Mouse (Mus musculus) liver, embryonic 11.5 days (tissue): ENCODE measurements around the gene Ankrd22. TPM values are rescaled to one million over a fixed set of nuclear protein-coding genes. Genes with fewer than 3 reads are reported as not detected.

Experiments used
- ATAC-seq: fragments of 200-750 bp; cut with Nextera tagmentation; replicated peaks from 2 replicates; pipeline ENCODE4 v1.8.0; 2017; ENCODE audit warnings: moderate number of reproducible peaks, mild to moderate bottlenecking, moderate TSS enrichment, moderate library complexity; ENCODE audit not compliant: low FRiP score
- DNase-seq: peaks from one replicate; pipeline ENCODE4 v3.0.0-alpha.2; 2017; ENCODE audit warnings: low spot score
- H3K27ac ChIP-seq: fragments of 300-500 bp; sonication (generic); 2 replicates; pipeline ENCODE4 v1.5.1; 2014; ENCODE audit warnings: mild to moderate bottlenecking, low read depth, low read length, control low read depth
- H3K27me3 ChIP-seq: fragments of 300-500 bp; sonication (generic); replicated peaks from 2 replicates; pipeline ENCODE4 v1.6.1; 2014; ENCODE audit warnings: low read length, mixed read lengths; ENCODE audit not compliant: control insufficient read depth, insufficient read depth
- H3K36me3 ChIP-seq: fragments of 300-500 bp; sonication (generic); 2 replicates; pipeline ENCODE4 v1.6.1; 2014; ENCODE audit warnings: mild to moderate bottlenecking, low read length, moderate library complexity, mixed read lengths; ENCODE audit not compliant: control insufficient read depth, insufficient read depth
- H3K4me1 ChIP-seq: fragments of 300-500 bp; sonication (generic); replicated peaks from 2 replicates; pipeline ENCODE4 v1.6.1; 2014; ENCODE audit warnings: low read length, mixed read lengths; ENCODE audit not compliant: control insufficient read depth, insufficient read depth
- H3K4me2 ChIP-seq: fragments of 300-500 bp; sonication (generic); 2 replicates; pipeline ENCODE4 v1.6.1; 2014; ENCODE audit warnings: mild to moderate bottlenecking, control low read depth, moderate library complexity
- H3K4me3 ChIP-seq: fragments of 300-500 bp; sonication (generic); 2 replicates; pipeline ENCODE4 v1.5.1; 2014; ENCODE audit warnings: low read depth, low read length, control low read depth
- H3K9ac ChIP-seq: fragments of 300-500 bp; sonication (generic); 2 replicates; pipeline ENCODE4 v1.6.1; 2014; ENCODE audit warnings: low read depth, low read length, control low read depth
- H3K9me3 ChIP-seq: fragments of 300-500 bp; sonication (generic); 2 replicates; pipeline ENCODE4 v1.6.1; 2016; ENCODE audit warnings: low read length, inconsistent platforms, mixed read lengths; ENCODE audit not compliant: control insufficient read depth
- WGBS: fragments of 180-500 bp; shearing (Covaris S2); extraction: QIAGEN DNeasy Blood & Tissue Kit; methylation state at CpG from one replicate; pipeline ENCODE4 v1.1.7; 2014; 5-methylcytosine and 5-hydroxymethylcytosine counted together
- polyA plus RNA-seq: library from polyadenylated mRNA; unstranded; fragments of >200 nt; fragmentation: Nextera tagmentation; extraction: Ambion mirVana; gene quantifications from 2 replicates; pipeline ENCODE4 v1.2.1, GENCODE M21; 2014

The Ankrd22 gene
- polyA plus RNA-seq, 1 experiment from 2014 or later = not detected

- Histone ChIP-seq H3K4me2 (no peak overlapping the region), H3K4me3 (no peak overlapping the region), H3K9ac (no peak overlapping the region), H3K9me3 (no peaks in the 10 kb centered on the region), H3K27ac (no peak overlapping the region), H3K36me3 (no peaks in the 10 kb centered on the region), H3K4me1 (no peaks in the 10 kb centered on the region), H3K27me3 (no peaks in the 10 kb centered on the region)
- ATAC-seq = no peak
- DNase-seq = no peak
Observed at GRCm38 (mm10) chr19:34169121-34169520, 3.3 kb upstream of the Ankrd22 start.

DNA sequence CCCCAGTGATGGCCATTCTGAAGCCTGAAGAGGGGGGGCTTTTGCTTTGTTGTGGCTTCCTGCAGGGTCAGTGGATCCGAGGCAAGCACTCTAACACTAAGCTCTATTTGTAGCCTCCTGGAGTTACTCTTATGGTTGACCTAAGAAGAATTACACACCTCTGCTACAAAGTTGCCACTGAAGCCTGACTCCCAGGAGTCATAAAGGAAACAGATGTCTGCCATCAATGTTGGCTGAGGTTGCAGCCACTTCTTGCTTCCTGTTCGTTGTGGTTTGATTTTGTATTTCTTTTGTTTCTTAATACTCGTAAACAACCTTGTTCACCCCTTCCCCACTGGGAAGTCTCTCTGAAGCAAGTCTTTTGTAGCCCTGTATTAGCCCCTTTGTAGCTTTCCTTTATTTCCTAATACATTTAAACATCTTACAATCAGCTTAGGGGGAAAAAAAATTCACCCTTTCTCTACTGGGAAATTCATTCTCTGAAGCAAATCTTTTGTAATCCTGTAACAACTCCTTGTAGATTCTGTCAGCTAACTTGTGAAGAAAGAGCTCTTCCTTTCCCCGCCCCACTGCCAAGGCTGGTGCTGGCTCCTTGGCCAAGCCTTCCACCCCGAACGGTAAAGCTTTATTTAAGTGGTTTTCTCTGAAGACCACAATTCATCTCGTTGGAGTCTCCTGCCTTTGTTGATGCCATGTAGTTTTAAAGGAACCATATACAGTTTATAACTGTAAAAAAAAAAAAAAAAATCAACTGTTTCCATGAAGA, 2.2 kb upstream of the Ankrd22 start:
- H3K27me3 ChIP-seq = no peaks in the 10 kb centered on the region
- 49% methylated on average over 7 of the region's 7 CpGs for WGBS
- H3K36me3 ChIP-seq = no peaks in the 10 kb centered on the region
- H3K4me3 ChIP-seq = no peak overlapping the region
- H3K27ac ChIP-seq = no peak overlapping the region
- DNase-seq (no peak), ATAC-seq (no peak)
- no peak overlapping the region for H3K4me2 ChIP-seq
- H3K9ac ChIP-seq = no peak overlapping the region
- H3K9me3 ChIP-seq = no peaks in the 10 kb centered on the region
- H3K4me1 ChIP-seq = no peaks in the 10 kb centered on the region

DNA sequence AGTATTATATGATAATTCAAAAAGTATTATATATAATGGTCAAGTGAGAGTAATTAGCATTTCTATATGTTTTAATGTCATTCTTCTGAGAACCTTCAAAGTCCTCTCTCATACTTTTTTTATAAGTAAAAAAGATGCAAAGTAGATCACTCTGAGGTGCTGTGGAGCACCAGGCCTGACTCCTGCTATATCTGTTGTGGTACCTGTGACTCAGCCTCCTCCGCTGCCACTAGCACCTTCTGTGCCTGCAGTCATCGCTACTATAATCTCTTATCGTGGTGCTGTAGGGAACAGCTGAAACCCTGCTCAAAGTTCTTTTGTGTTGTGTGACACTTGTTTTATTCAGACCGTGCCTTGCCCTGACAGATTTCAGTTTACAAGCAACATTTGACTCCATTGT, 533 bp upstream of the Ankrd22 start:
- no peak for DNase-seq
- H3K27ac ChIP-seq = no peak overlapping the region
- no peak for ATAC-seq
- WGBS = 85% methylated on average over 4 of the region's 4 CpGs
- no peaks in the 10 kb centered on the region for H3K9me3 ChIP-seq
- no peaks in the 10 kb centered on the region for H3K4me1 ChIP-seq
- H3K36me3 ChIP-seq = no peaks in the 10 kb centered on the region
- H3K4me3 ChIP-seq = no peak overlapping the region
- no peak overlapping the region for H3K4me2 ChIP-seq
- no peaks in the 10 kb centered on the region for H3K27me3 ChIP-seq
- no peak overlapping the region for H3K9ac ChIP-seq

DNA sequence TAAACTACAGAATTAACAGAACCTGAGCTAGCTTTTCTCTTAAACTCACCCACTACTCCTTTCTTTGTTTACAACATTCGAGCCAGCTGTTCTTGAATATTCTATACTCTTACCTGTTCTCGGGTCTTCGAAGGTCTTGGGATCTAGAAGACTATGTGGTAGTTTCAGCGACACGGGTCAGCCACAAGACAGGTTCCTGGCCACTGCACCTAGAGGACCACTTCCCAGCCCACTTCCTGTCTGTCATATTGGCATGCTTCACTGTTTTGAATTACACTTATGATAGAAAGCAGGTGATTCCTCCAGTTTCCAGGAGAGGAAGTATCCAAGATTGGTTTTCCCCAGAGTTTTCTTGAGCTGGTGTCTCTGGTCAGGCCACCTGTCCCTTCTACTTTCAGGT, 3.2 kb downstream of the Ankrd22 start:
- Histone ChIP-seq H3K27ac (no peak overlapping the region), H3K4me2 (no peak overlapping the region), H3K9me3 (no peaks in the 10 kb centered on the region), H3K9ac (no peak overlapping the region), H3K4me1 (no peaks in the 10 kb centered on the region), H3K27me3 (no peaks in the 10 kb centered on the region), H3K4me3 (no peak overlapping the region), H3K36me3 (no peaks in the 10 kb centered on the region)
- DNase-seq (no peak), ATAC-seq (no peak)
- 76% methylated on average over 5 of the region's 5 CpGs for WGBS

DNA sequence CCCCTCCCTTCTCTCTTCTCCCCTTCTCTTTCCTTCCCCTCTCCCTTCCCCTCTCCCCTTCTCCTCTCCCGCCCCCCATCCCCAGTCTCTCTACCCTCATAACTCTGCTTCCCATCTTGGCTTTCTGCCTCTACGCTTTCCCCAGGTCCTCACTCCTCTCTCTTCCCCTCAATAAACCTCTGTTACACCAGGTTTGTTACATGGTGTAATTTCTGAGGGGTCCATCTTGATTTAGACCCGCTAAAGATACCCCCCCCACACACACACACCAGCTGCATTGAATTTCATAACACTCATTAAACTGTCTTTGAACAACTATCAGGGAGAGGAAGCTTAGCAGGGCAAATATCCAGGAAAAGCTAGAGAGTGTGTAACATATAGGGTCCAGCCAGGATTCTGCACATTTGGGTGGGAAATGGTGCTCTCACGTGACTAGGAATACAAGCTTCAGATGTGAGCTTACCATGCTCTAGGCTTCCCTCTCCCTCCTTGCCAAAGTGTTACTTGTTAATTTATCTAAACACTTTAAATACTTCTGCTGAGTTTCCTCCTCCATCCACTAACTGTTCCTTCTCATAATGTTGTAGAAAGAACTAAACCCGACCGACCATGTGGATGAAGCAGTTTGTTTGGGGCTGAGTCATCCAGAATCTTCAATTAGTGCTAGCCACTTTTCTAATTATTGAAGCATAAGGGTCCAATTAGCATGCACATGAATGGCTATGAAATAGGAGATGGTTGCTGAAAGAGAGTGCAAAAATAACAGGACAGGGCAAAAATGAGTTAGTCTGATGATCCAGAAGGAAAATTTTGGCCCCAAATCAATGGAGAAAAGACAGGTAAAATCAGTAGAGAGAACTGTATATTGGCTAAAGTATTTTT, 12.3 kb downstream of the Ankrd22 start:
- H3K4me2 ChIP-seq = no peak overlapping the region
- H3K4me3 ChIP-seq = no peak overlapping the region
- no peaks in the 10 kb centered on the region for H3K36me3 ChIP-seq
- no peaks in the 10 kb centered on the region for H3K4me1 ChIP-seq
- H3K9ac ChIP-seq = no peak overlapping the region
- DNase-seq = no peak
- no peak overlapping the region for H3K27ac ChIP-seq
- WGBS = 76% methylated on average over 6 of the region's 6 CpGs
- ATAC-seq = no peak
- H3K9me3 ChIP-seq = no peaks in the 10 kb centered on the region
- H3K27me3 ChIP-seq = no peaks in the 10 kb centered on the region

DNA sequence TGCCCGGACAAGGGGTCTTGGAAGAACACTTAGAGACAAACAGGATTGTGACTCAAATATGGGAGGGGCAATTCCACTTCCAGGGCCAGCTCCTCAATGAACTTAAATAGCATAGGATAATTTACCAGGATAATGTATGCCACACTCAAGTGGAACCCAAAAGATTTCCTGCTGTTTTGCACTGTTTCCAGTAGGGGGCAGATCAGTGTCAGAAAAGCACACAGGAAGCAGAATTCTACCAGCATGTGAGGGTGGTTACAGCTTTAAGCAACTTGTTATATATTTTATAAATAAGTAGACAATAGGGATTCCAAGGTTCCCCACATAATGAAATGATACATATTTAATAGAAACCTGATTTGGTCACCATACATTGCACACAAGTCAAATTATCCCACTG, 13.9 kb downstream of the Ankrd22 start:
- Histone ChIP-seq H3K27me3 (no peaks in the 10 kb centered on the region), H3K36me3 (no peaks in the 10 kb centered on the region), H3K27ac (no peak overlapping the region), H3K9ac (no peak overlapping the region), H3K4me2 (no peak overlapping the region), H3K4me3 (no peak overlapping the region), H3K4me1 (no peaks in the 10 kb centered on the region), H3K9me3 (no peaks in the 10 kb centered on the region)
- no peak for DNase-seq
- 75% methylated on average over 1 of the region's 1 CpGs for WGBS
- ATAC-seq = no peak

DNA sequence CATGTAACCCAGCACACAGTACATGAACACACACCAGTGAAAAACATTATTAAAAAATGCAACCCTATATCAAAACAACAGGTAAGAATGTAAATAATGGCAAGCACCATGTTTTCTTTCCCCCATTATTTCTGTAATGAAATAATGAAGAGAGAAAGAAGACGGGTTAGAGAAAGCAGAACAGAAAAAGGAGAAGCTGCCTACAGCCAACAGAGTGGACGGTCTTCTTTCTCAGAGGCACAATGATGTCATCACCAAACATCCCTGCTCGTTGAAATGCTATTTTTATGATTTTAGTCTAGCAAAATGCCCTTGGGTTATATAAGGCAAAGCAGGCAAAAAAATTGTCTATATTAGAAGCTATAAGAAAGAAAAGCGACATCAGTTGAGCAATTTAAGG, 17.4 kb downstream of the Ankrd22 start:
- no peaks in the 10 kb centered on the region for H3K4me1 ChIP-seq
- H3K4me2 ChIP-seq = no peak overlapping the region
- DNase-seq (no peak), ATAC-seq (no peak)
- no peak overlapping the region for H3K27ac ChIP-seq
- no peaks in the 10 kb centered on the region for H3K9me3 ChIP-seq
- H3K9ac ChIP-seq = no peak overlapping the region
- no peak overlapping the region for H3K4me3 ChIP-seq
- 56% methylated on average over 4 of the region's 4 CpGs for WGBS
- H3K27me3 ChIP-seq = no peaks in the 10 kb centered on the region
- no peaks in the 10 kb centered on the region for H3K36me3 ChIP-seq

DNA sequence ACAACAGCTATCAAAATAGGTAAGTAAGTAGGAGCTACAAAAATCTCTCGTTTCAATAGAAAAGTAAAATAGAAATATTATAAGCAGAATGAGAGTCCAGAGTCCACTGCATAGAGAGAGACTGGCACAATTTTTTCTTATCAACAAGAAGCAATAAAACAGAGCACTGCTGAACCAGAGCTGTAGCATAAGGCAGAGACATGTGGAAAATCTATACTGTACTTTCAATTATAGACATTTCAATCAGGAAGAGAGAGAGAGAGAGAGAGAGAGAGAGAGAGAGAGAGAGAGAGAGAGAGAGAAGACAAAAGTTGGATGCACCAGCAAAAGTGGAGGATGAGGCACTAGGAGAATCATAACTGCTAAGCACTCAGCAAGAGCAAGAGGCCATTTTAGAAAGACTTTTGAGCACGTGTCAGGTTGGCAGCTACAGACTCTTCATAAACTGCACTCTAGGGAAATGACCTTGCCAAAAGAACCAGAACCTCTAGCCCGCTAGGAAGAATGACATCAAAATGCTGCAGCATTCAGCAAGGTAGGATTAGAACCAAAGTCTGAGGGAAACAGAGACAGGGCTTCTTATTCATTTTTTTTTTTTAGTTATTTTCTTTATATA, 26.3 kb downstream of the Ankrd22 start:
- ATAC-seq (no peak), DNase-seq (no peak)
- Histone ChIP-seq H3K27me3 (no peaks in the 10 kb centered on the region), H3K36me3 (no peaks in the 10 kb centered on the region), H3K27ac (no peak overlapping the region), H3K4me3 (no peak overlapping the region), H3K4me2 (no peak overlapping the region), H3K9me3 (no peaks in the 10 kb centered on the region), H3K4me1 (no peaks in the 10 kb centered on the region), H3K9ac (no peak overlapping the region)
- 71% methylated on average over 3 of the region's 3 CpGs for WGBS
